13 mouse cellular contexts compared by ENCODE assay signal in genomic region chrX:48022811-48023210, GRCm38 (mm10). TPM values are rescaled to one million over a fixed set of nuclear protein-coding genes. Genes with fewer than 3 reads are reported as not detected.
DNase-seq lines count a peak whose midpoint lies in the region.
"Had no signal": no experiment of that assay in that cellular context is flagged by ENCODE, and none has a peak within 500 bp of the region (broad histone marks: within the 10 kb centered on the region; RNA-seq: fewer than 3 reads in every experiment).

No protein-coding gene starts in this region.

- peak; percentile 30 for DNase-seq in adrenal gland, postnatal 10 days
- no peak for DNase-seq in adrenal gland, postnatal 25 days
- DNase-seq in heart, adult 11 months, result peak; percentile 22
- no peak for DNase-seq in heart, adult 18-20 months
- DNase-seq in adipocyte (ENCODE audit: low spot score), result peak; percentile 66
- peak; percentile 30 for DNase-seq in gonadal fat pad, adult 2 months (ENCODE audit: low read depth)
- DNase-seq in embryo, embryonic 10 days (ENCODE audit: low spot score), result no peak
- DNase-seq: cerebellum, adult 11-12 months; cerebellum, adult 9-10 months; cerebellum, postnatal 10 days; cerebellum, postnatal 36 days; forebrain, postnatal 0 days had no signal

RNA-seq across cellular contexts. Expression of gene Apln, which starts 11.8 kb away (rescaled TPM):
- 10 to 100 TPM; 10.1 to 17.0 TPM for total RNA-seq in adrenal gland, postnatal 10 days (2021)
- total RNA-seq in adrenal gland, postnatal 25 days (2021), result 2.6 and 2.7 TPM in 2 replicates
- 10 to 100 TPM in 1 of 2 experiments, 1 to 10 TPM in 1; 4.6 to 15.9 TPM for total RNA-seq in heart, adult 18-20 months (2021)
- polyA plus RNA-seq in gonadal fat pad, adult 2 months (2012; rRNA removed), result 3.3 and 6.6 TPM in 2 replicates
- total RNA-seq: MEL had no signal

Comparison
In these comparisons a context has a peak if more than half of its experiments do, and no peak if none do; other contexts are left out.
1. DNase-seq: peak in adrenal gland, postnatal 10 days (single experiment), heart, adult 11 months (single experiment), adipocyte (single experiment) and gonadal fat pad, adult 2 months (single experiment); none in adrenal gland, postnatal 25 days (single experiment), heart, adult 18-20 months (0 of 2) and embryo, embryonic 10 days (single experiment).